Mouse (Mus musculus) ES-Bruce4 (cell line): ENCODE data around the gene Fbxo5.

Experiments used
- CTCF ChIP-seq: IDR thresholded peaks from one replicate; pipeline ENCODE4 v1.8.1; 2011; ENCODE audit warnings: low read depth, low read length
- POLR2A ChIP-seq: IDR thresholded peaks from one replicate; pipeline ENCODE4 v1.8.1; 2011; ENCODE audit warnings: low read length; ENCODE audit not compliant: insufficient read depth

DNA sequence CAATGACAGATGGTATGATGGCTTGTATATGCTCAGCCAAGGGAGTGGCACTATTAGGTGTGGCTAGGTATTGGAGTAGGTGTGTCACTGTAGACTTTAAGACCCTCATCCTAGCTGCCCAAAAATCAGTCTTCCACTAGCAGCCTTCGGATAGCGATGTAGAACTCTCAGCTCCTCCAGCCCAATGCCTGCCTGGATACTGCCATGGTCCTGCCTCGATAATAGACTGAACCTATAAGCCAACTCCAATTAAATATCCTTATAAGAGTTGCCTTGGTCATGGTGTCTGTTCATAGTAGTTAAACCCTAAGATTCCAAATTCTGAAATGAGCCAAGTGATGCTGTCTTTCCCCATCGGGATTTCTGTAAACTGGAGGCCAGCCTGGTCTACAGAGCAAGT is 7.3 kb downstream of the Fbxo5 start:
- TF ChIP-seq POLR2A (no peak), CTCF (no peak)
